In genomic region chr8:13028482-13028881, GRCm38 (mm10) we compare ENCODE assay signal across 11 mouse cellular contexts. TPM values are rescaled to one million over a fixed set of nuclear protein-coding genes. Genes with fewer than 3 reads are reported as not detected.
A peak's percentile ranks its signal among the peaks of the same experiment; 100 is the strongest.
DNase-seq lines count a peak whose midpoint lies in the region; ATAC-seq and TF ChIP-seq lines count a peak whose summit lies in the region.
"Had no signal": no experiment of that assay in that cellular context is flagged by ENCODE, and none has a peak within 500 bp of the region (broad histone marks: within the 10 kb centered on the region; RNA-seq: fewer than 3 reads in every experiment).

No protein-coding gene starts in this region.

- no peak overlapping the region for H3K4me3 ChIP-seq in left cerebral cortex, adult 2 months
- H3K4me3 ChIP-seq: erythroblast, embryonic 14.5 days; heart, embryonic 15.5 days; myocyte had no signal

- DNase-seq in brain, adult 2 months (ENCODE audit: low read depth, low spot score), result peak; percentile 93
- DNase-seq in cerebellum, postnatal 36 days, result peak; percentile 27 to 30
- DNase-seq in left cerebral cortex, adult 2 months (ENCODE audit: extremely low spot score in 1 of 2, low spot score in 2 of 2), result peak; percentile 36 to 63
- no peak for DNase-seq in natural killer cell, adult 2 months (ENCODE audit: low spot score in 2 of 2)
- no peak for DNase-seq in spleen, postnatal 10 days (ENCODE audit: low spot score in 2 of 2)
- no peak for DNase-seq in heart, postnatal 4 days
- DNase-seq: kidney, adult 9 months had no signal

- H3K27ac ChIP-seq in left cerebral cortex, adult 2 months, result no peak overlapping the region
- H3K27ac ChIP-seq: heart, embryonic 15.5 days had no signal

- TF ChIP-seq CTCF in left cerebral cortex, adult 2 months (IDR thresholded peaks at IDR 0.05), result no peak

- ATAC-seq in megakaryocyte, adult 5-6 weeks (ENCODE audit: poor library complexity, severe bottlenecking), result peak; percentile 81

- intact Hi-C loops in left cerebral cortex, adult 2 months (cut with DNase I), result loop anchor here (1.0 kb wide), 1 partner anchor 77 kb away; the partner anchor contains the start of genes Cul4a and Pcid2

RNA-seq across cellular contexts. Expression of gene F7, which starts 2.6 kb away (rescaled TPM):
- under 1 TPM in 1 of 2 experiments, not detected in 1; 0.49 TPM for total RNA-seq in left cerebral cortex, adult 2 months (2021)
- 0.27 and 0.56 TPM in 2 replicates for total RNA-seq in megakaryocyte, adult 5-6 weeks (2015)
- total RNA-seq in megakaryocyte, adult 5-6 weeks (2017), result 1.3 TPM in 1 of 2 replicates, not detected in the other
- not detected for total RNA-seq in heart, postnatal 4 days (2021)

RNA-seq across cellular contexts. Expression of gene F10, which starts 8.6 kb away (rescaled TPM):
- under 1 TPM in 1 of 2 experiments, not detected in 1; 0.45 TPM for total RNA-seq in left cerebral cortex, adult 2 months (2021)
- 50.6 and 57.5 TPM in 2 replicates for total RNA-seq in megakaryocyte, adult 5-6 weeks (2015)
- total RNA-seq in megakaryocyte, adult 5-6 weeks (2017), result 98.7 and 109 TPM in 2 replicates
- total RNA-seq in heart, postnatal 4 days (2021), result under 1 TPM; 0.41 to 0.45 TPM

RNA-seq across cellular contexts. Expression of gene Proz, which starts 32.2 kb away (rescaled TPM):
- total RNA-seq in left cerebral cortex, adult 2 months (2021), result not detected
- 0.07 and 0.20 TPM in 2 replicates for total RNA-seq in megakaryocyte, adult 5-6 weeks (2015)
- total RNA-seq in megakaryocyte, adult 5-6 weeks (2017), result 0.33 TPM in 1 of 2 replicates, not detected in the other
- not detected for total RNA-seq in heart, postnatal 4 days (2021)

Comparison
In these comparisons a context has a peak if more than half of its experiments do, and no peak if none do; other contexts are left out.
1. DNase-seq: peak in brain, adult 2 months (single experiment), cerebellum, postnatal 36 days (2 of 2) and left cerebral cortex, adult 2 months (2 of 2); none in natural killer cell, adult 2 months (0 of 2), spleen, postnatal 10 days (0 of 2) and heart, postnatal 4 days (single experiment).
2. RNA of gene F10, which starts 8.6 kb away (total RNA-seq): 50.6 to 109 TPM in megakaryocyte, adult 5-6 weeks; 0.45 TPM in left cerebral cortex, adult 2 months and 0.41 to 0.45 TPM in heart, postnatal 4 days; every median in the first group is over 10 times any median in the second.